Mouse (Mus musculus): ENCODE results near the gene Olfr802. TPM values are rescaled to one million over a fixed set of nuclear protein-coding genes. Genes with fewer than 3 reads are reported as not detected.

Gene Olfr802
- polyA plus RNA-seq (2014; fragmentation: Illumina TruSeq; extraction: RNeasy Lipid Tissue Mini Kit (QIAGEN cat#74804); ENCODE audit: low read depth, low replicate concordance): not detected

GRCm38 (mm10) chr10:129688069-129688468, at the start of gene Olfr802:
TSS of gene Olfr802 (minus strand) at chr10:129688169.

DNA sequence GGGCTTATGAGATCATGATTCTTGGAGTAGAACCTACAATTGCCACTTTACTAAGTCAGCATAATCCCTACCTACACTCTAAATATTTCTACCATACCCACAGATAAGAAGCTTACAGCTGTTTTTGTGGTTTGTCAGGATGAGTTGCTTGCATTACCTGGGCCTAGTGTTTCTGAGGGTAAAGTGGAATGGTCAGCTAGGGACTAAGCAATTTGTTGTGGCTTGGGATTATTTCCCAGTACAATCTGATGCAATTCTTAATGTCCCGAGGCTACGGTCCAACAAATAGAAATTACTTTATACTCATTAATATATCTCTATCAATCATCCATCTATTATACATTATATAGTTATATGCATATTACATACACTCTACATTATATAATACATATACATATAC, 41.3 kb upstream of the Olfr802 start, which contains the start of gene Olfr805:
Olfr805 (minus strand) TSS at position 101 of the 400 bp plus-strand sequence.

GRCm38 (mm10) chr10:129702910-129703309, 14.9 kb upstream of the Olfr802 start, which contains the start of gene Olfr804:
TSS of gene Olfr804 (plus strand) at chr10:129703210.

DNA sequence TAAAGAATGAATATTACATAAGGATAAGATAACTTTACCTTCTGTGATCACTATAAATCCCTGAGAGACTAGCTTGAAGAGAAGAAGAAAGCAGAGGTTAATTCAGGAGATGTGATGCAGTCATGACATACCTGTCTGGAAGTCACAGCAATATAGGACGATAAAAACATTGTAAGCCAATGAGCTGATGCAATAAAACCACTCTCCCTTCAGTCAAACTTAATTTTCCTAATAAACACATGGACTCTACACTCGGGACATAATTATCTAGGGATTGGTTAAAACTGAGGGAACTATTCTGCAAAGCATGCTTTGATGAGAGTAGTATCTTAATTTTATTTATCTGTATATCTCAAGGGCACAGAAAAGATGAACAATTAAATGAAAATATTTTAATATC, 6.2 kb upstream of the Olfr802 start, which contains the start of gene Olfr803:
Olfr803 (minus strand) TSS at position 101 of the 400 bp plus-strand sequence.

GRCm38 (mm10) chr10:129673765-129674164, 14.2 kb downstream of the Olfr802 start, which contains the start of gene Olfr801:
TSS of gene Olfr801 (minus strand) at chr10:129673865.

GRCm38 (mm10) chr10:129657394-129657793, 30.6 kb downstream of the Olfr802 start, which contains the start of gene Olfr800:
TSS of gene Olfr800 (plus strand) at chr10:129657694.

DNA sequence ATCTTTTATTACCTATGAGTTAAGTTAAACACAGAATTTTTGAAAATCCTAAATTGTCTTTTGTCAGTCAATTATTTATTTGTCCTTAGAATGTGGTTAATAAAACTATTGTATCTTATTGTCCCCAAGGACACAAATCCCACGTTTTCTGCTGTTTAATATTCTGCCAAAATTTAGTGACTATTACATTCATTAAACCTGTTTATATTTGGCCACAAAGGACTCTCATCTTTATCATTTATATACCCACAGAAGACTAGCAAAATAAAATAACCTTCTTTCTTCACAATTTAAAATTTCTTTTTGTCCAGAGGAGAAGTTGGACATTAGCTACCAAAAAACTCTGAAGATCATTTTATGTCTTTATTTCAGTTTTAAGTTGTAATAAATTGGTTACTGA, 50.8 kb downstream of the Olfr802 start, which contains the start of gene Olfr799:
Olfr799 (plus strand) TSS at position 301 of the 400 bp plus-strand sequence.

GRCm38 (mm10) chr10:129627834-129628233, 60.1 kb downstream of the Olfr802 start, which contains the start of gene Olfr798:
TSS of gene Olfr798 (minus strand) at chr10:129627934.

Other genes starting within 250 kb of the Olfr802 start
- not detected for gene Olfr787, start 226.3 kb downstream of the Olfr802 start, polyA plus RNA-seq (2014; fragmentation: Illumina TruSeq; extraction: RNeasy Lipid Tissue Mini Kit (QIAGEN cat#74804); ENCODE audit: low read depth, low replicate concordance)
- gene Olfr788, start 217.2 kb downstream of the Olfr802 start, polyA plus RNA-seq (2014; fragmentation: Illumina TruSeq; extraction: RNeasy Lipid Tissue Mini Kit (QIAGEN cat#74804); ENCODE audit: low read depth, low replicate concordance): not detected
- not detected for gene Olfr789, start 203.4 kb downstream of the Olfr802 start, polyA plus RNA-seq (2014; fragmentation: Illumina TruSeq; extraction: RNeasy Lipid Tissue Mini Kit (QIAGEN cat#74804); ENCODE audit: low read depth, low replicate concordance)
- not detected for gene Olfr790, start 189.7 kb downstream of the Olfr802 start, polyA plus RNA-seq (2014; fragmentation: Illumina TruSeq; extraction: RNeasy Lipid Tissue Mini Kit (QIAGEN cat#74804); ENCODE audit: low read depth, low replicate concordance)
- gene Olfr791, start 166.4 kb downstream of the Olfr802 start, polyA plus RNA-seq (2014; fragmentation: Illumina TruSeq; extraction: RNeasy Lipid Tissue Mini Kit (QIAGEN cat#74804); ENCODE audit: low read depth, low replicate concordance): not detected
- gene Olfr792, start 149.0 kb downstream of the Olfr802 start, polyA plus RNA-seq (2014; fragmentation: Illumina TruSeq; extraction: RNeasy Lipid Tissue Mini Kit (QIAGEN cat#74804); ENCODE audit: low read depth, low replicate concordance): not detected
- not detected for gene Olfr794, start 120.5 kb downstream of the Olfr802 start, polyA plus RNA-seq (2014; fragmentation: Illumina TruSeq; extraction: RNeasy Lipid Tissue Mini Kit (QIAGEN cat#74804); ENCODE audit: low read depth, low replicate concordance)
- not detected for gene Olfr796, start 75.6 kb downstream of the Olfr802 start, polyA plus RNA-seq (2014; fragmentation: Illumina TruSeq; extraction: RNeasy Lipid Tissue Mini Kit (QIAGEN cat#74804); ENCODE audit: low read depth, low replicate concordance)
- gene Olfr798, start 60.2 kb downstream of the Olfr802 start, polyA plus RNA-seq (2014; fragmentation: Illumina TruSeq; extraction: RNeasy Lipid Tissue Mini Kit (QIAGEN cat#74804); ENCODE audit: low read depth, low replicate concordance): not detected
- gene Olfr799, start 50.7 kb downstream of the Olfr802 start, polyA plus RNA-seq (2014; fragmentation: Illumina TruSeq; extraction: RNeasy Lipid Tissue Mini Kit (QIAGEN cat#74804); ENCODE audit: low read depth, low replicate concordance): not detected
- gene Olfr800, start 30.5 kb downstream of the Olfr802 start, polyA plus RNA-seq (2014; fragmentation: Illumina TruSeq; extraction: RNeasy Lipid Tissue Mini Kit (QIAGEN cat#74804); ENCODE audit: low read depth, low replicate concordance): not detected
- not detected for gene Olfr801, start 14.3 kb downstream of the Olfr802 start, polyA plus RNA-seq (2014; fragmentation: Illumina TruSeq; extraction: RNeasy Lipid Tissue Mini Kit (QIAGEN cat#74804); ENCODE audit: low read depth, low replicate concordance)
- not detected for gene Olfr803, start 6.1 kb upstream of the Olfr802 start, polyA plus RNA-seq (2014; fragmentation: Illumina TruSeq; extraction: RNeasy Lipid Tissue Mini Kit (QIAGEN cat#74804); ENCODE audit: low read depth, low replicate concordance)
- gene Olfr804, start 15.0 kb upstream of the Olfr802 start, polyA plus RNA-seq (2014; fragmentation: Illumina TruSeq; extraction: RNeasy Lipid Tissue Mini Kit (QIAGEN cat#74804); ENCODE audit: low read depth, low replicate concordance): not detected
- gene Olfr805, start 41.2 kb upstream of the Olfr802 start, polyA plus RNA-seq (2014; fragmentation: Illumina TruSeq; extraction: RNeasy Lipid Tissue Mini Kit (QIAGEN cat#74804); ENCODE audit: low read depth, low replicate concordance): not detected
- not detected for gene Olfr806, start 53.8 kb upstream of the Olfr802 start, polyA plus RNA-seq (2014; fragmentation: Illumina TruSeq; extraction: RNeasy Lipid Tissue Mini Kit (QIAGEN cat#74804); ENCODE audit: low read depth, low replicate concordance)
- not detected for gene Olfr807, start 69.6 kb upstream of the Olfr802 start, polyA plus RNA-seq (2014; fragmentation: Illumina TruSeq; extraction: RNeasy Lipid Tissue Mini Kit (QIAGEN cat#74804); ENCODE audit: low read depth, low replicate concordance)
- not detected for gene Olfr808, start 77.3 kb upstream of the Olfr802 start, polyA plus RNA-seq (2014; fragmentation: Illumina TruSeq; extraction: RNeasy Lipid Tissue Mini Kit (QIAGEN cat#74804); ENCODE audit: low read depth, low replicate concordance)
- not detected for gene Olfr809, start 86.5 kb upstream of the Olfr802 start, polyA plus RNA-seq (2014; fragmentation: Illumina TruSeq; extraction: RNeasy Lipid Tissue Mini Kit (QIAGEN cat#74804); ENCODE audit: low read depth, low replicate concordance)
- gene Olfr810, start 106.7 kb upstream of the Olfr802 start, polyA plus RNA-seq (2014; fragmentation: Illumina TruSeq; extraction: RNeasy Lipid Tissue Mini Kit (QIAGEN cat#74804); ENCODE audit: low read depth, low replicate concordance): not detected
- gene Olfr811, start 116.2 kb upstream of the Olfr802 start, polyA plus RNA-seq (2014; fragmentation: Illumina TruSeq; extraction: RNeasy Lipid Tissue Mini Kit (QIAGEN cat#74804); ENCODE audit: low read depth, low replicate concordance): not detected
- not detected for gene Olfr812, start 157.9 kb upstream of the Olfr802 start, polyA plus RNA-seq (2014; fragmentation: Illumina TruSeq; extraction: RNeasy Lipid Tissue Mini Kit (QIAGEN cat#74804); ENCODE audit: low read depth, low replicate concordance)
- not detected for gene Olfr813, start 167.2 kb upstream of the Olfr802 start, polyA plus RNA-seq (2014; fragmentation: Illumina TruSeq; extraction: RNeasy Lipid Tissue Mini Kit (QIAGEN cat#74804); ENCODE audit: low read depth, low replicate concordance)
- not detected for gene Olfr814, start 191.7 kb upstream of the Olfr802 start, polyA plus RNA-seq (2014; fragmentation: Illumina TruSeq; extraction: RNeasy Lipid Tissue Mini Kit (QIAGEN cat#74804); ENCODE audit: low read depth, low replicate concordance)
- not detected for gene Olfr815, start 217.7 kb upstream of the Olfr802 start, polyA plus RNA-seq (2014; fragmentation: Illumina TruSeq; extraction: RNeasy Lipid Tissue Mini Kit (QIAGEN cat#74804); ENCODE audit: low read depth, low replicate concordance)
- gene Olfr816, start 227.4 kb upstream of the Olfr802 start, polyA plus RNA-seq (2014; fragmentation: Illumina TruSeq; extraction: RNeasy Lipid Tissue Mini Kit (QIAGEN cat#74804); ENCODE audit: low read depth, low replicate concordance): not detected